Mouse (Mus musculus): ENCODE results near the gene Krt90.

DNA sequence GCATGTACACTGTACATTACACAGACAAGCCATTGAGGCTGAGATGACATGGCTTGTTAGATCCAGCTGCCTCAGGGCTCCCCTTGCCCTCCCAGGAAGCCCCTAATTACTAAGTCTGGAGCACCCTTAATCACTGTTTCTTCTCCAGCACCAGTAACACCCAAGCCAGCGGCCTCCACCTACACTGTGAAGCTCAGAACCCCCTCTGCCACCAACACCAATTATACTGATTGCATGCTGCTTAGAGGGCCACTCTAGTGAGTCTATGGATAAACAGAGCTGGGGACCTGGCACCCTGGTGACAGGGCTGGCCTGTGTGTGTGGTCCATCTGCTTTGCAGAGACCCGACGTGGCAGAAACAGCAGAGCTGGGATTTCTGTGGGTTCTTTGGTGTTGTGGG is 18.3 kb downstream of the Krt90 start:
- TF ChIP-seq CTCF (IDR thresholded peaks at IDR 0.05; ENCODE audit: extremely low read depth, insufficient read depth, insufficient read length, insufficient replicate concordance), result no peak
- TF ChIP-seq POLR2A (IDR thresholded peaks at IDR 0.05; ENCODE audit: low read depth, low read length), result no peak
